Mouse (Mus musculus) heart, adult 18-20 months (tissue): ENCODE data around the gene Igll1. TPM values are rescaled to one million over a fixed set of nuclear protein-coding genes. Genes with fewer than 3 reads are reported as not detected.
"Not testable (repeated sequence)": the region's sequence is repeated elsewhere in the genome, so short reads cannot be mapped to it uniquely, and the experiment has no call there.

Source experiments
- DNase-seq, 2 experiments: peaks; one replicate each; pipeline ENCODE4 v3.0.0; 2021 to 2022; ENCODE audit warnings: mixed read lengths in 1 of 2
- long read RNA-seq, 2 experiments: library from polyadenylated mRNA; stranded (forward); transcript quantifications; one replicate each; pipeline ENCODE4 v2.0.0; 2021
- total RNA-seq, 2 experiments: library from RNA; stranded (reverse); gene quantifications; 2 replicates each; pipeline ENCODE4 v1.2.3; 2021

Gene Igll1
- total RNA-seq, result not detected
- long read RNA-seq, experiment 1, result 0 reads
- long read RNA-seq, experiment 2, result 0 reads

DNA sequence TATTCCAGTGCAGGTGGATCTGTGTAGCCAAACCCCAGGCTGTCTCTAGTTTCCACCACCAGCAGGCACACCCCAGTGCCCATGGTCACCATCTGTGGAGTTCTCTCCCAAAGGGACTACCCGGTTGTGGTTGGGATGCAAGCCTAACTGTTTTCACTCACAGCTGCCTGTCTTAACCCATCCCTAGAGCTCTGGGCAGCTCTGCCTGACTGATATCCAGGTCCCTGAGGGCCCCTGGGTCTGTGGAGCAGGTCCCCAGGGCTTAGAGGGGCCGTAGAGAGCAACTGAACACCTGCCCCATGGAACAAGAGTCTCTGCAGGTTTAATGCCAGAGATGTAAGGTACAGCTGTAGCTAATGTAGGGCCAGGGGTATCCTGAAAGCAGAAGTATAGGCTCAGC lies at the start of gene Igll1:
Gene Igll1 (minus strand): TSS at position 8 of the 400 bp plus-strand sequence.
- no peak for DNase-seq

DNA sequence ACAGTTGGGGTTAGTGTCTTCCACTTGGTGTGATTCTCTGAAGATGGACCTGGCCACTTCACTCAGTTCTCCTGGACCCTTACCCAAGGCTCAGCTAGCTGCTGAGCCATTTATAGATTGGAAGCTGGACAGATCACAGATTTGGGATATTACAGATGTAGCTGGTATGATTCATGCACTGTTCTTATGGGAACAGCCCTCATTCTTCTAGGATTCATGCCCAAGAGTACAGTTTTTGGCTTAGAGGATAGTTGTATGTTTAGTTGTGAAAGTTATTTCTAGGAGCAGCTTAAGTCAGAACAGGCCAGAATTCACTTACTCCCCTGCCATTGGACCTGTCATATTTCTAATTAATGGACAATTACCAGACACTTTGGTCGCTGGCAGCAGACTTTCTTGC lies 49.7 kb upstream of the Igll1 start:
- no peak for DNase-seq

DNA sequence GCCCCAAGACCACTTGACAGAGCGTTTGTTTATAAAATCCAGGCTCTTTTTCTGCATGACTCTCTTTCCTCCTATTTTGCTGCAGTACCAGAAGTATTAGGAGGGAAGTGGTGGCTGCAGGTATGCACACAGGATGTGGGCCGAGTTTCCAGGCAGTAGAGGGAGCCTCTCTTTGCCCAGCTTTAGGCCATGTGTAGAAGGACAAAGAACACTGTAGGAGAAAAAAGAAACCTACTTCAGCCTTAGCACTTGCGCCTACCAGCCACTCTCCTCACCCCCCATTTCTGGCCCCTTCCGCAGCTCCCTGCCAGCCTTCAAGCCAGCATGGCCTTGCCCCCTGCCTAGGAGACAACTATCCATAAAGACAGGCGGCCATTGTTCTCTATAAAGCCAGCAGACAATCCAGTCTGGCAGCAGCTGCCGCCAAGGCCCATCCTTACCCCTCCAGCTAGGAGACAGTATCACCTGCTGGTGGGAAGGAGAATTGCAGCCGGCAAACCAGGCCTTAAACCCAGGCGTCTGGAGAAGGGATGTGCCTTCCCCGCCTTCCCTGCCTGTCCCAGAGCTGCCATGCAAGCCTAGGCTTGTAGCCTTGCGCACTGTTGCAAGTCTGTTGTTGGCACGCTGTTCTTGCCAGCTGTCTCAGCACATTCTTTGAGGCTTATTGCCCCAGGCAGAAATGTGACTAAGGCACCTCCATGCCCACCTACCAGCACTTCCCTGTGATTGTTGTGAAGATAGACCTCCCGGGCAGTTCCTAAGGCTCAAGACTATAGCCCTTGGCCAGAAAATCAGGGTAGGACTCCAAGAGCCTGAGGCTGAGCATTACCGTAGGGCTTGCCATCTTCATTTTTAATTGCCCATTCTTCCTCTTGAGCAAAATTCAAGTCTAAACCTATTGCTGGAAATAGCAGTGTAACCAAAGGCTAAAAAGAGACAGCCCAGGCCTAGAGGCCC lies 48.1 kb upstream of the Igll1 start:
- peak; percentile 84 to 86 for DNase-seq

DNA sequence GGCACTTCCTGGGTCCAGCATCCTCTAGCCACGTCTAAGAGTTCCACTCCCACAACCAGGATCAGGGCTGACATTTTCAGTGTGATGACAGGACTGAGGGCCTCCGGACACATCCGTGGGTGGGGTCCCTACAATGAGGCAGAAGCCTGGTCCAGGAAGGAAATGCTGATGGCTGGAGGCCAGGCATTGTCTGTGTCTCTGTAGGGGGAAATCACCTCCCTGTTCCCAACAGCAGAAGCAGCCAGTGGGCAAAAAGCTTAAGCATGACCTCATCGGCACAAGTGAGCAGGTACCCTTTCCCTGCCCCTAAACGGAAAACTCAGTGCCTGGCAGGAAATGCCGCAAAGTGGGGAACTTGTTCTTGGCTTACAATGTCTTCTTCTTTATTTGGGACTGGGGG lies 44.0 kb upstream of the Igll1 start:
- DNase-seq, result peak; percentile 85 to 95

DNA sequence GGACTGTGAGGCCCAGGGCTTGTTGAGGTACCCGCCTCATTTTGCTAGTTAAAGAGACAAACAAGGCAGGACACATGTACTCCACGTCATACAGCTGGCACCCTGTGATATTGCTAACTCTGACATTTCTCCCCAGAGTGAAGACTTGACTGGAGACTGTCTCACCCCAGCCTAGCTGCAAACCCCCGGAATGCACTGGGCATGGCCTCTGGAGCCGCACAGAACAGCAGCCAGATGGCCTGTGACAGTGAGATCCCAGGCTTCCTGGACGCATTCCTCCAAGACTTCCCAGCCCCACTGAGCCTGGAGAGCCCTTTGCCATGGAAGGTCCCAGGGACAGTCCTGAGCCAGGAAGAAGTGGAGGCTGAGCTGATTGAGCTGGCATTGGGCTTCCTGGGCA lies 39.4 kb upstream of the Igll1 start:
- no peak for DNase-seq

DNA sequence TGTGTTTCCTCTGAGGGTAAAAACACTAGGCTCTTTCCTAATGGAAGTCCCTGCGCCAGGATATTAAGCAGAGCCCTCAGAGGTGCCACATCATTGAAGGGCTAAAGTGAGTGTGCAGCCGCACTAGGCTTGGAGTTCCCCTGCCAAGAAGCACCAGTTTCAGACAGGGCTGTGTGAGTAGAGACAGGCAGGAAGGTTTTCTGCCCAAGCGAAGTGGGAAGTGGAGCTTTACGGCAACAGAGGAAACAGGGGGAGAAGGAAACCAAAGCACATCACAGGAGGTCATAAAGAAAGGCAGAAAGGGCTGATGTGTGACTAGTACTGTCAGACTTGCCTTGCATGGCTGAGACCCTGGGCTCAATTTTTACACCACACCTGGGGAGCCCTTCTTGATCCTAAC lies 38.5 kb upstream of the Igll1 start:
- DNase-seq, result no peak

DNA sequence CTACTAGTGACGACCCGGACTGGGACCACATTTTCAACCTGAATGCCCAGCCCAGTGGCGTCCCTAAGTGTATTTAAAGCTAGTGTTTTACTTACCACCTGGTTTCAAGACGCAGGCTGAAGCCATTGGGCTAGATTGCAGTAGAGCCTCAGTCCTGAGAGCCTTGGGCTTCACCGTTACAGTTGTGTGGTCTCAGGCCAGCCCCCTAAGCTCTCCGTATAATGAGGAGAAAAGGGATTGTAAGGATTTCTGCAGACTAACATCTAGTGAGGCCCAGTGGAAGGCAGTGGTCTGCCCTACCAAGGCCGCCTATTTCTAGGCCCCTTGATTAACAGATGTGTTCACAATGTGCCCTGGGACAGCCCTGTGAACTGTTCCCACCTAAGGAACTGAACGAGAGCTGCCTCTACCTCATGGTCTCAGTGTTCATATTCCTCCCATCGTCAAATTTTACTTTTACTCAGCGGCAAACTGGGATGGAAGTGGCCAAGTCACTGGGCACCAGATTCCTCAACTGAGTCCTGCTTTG lies 33.3 kb upstream of the Igll1 start:
- peak in 1 of 2 experiments; percentile 29 for DNase-seq

DNA sequence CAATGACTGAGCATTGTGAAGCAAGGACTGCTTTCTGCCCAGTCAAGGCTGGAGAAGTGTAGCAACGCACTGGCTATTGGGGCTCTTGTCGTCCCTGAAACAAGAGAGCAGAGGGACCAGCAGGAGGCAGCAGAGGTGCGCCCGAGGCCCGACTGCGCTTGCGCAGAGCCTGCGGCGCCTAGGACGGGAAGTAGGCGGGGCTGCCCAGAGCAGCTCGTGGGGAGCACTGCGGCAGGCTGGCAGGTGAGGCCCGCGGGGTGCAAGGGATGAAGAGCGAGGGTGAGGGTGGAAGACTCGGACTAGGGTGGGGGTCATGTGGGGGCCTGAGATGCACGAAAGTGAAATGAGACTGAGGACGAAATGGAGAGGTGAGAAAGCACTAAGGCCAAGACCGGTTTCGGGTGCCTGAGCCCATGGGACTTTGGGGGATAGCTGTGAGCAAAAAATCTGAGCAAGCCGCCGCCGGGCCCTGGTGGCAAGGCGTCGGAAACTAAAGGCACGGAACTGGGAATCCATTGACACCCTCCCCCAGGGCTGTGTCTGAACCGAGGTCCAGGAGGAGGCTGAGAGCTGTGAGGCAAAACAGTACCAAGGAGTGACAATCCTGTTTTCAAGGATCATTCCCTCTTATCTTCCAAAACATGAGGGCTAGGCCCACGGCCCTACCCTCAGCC lies 32.7 kb upstream of the Igll1 start, which contains the start of gene Ppm1f:
Gene Ppm1f (plus strand): TSS at position 88 of the 674 bp plus-strand sequence.
- DNase-seq, result peak; percentile 96 to 97

DNA sequence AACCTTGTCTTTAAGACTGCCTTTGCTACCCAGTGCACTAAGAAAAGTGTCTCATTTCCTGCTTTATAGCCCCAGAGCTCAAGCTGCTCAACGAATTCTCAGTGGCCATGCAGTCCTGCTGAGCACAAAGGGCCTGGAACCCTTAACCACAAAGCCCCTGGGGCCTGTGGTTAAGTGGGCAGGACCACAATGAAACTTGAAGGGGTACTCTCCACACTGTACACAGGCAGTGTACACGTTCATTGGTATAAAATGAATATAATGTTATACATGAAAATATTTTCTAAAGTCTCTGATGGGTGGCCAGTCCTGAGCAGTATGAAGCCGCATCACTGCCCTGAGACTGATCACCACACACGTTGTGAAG lies 32.2 kb upstream of the Igll1 start:
- no peak for DNase-seq

DNA sequence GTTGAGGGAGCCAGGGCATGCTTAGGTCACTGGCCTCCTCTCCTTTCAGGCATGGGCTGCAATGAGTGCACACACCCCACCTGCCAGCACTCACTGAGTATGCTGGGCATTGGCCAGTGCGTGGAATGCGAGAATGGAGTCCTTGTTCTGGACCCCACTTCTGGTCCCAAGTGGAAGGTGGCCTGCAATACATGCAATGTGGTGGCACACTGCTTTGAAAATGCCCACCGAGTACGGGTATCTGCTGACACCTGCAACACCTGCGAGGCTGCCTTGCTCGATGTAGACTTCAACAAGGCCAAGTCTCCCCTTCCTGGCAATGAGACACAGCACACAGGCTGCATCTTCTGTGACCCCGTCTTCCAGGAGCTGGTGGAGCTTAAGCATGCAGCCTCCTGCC lies 28.6 kb upstream of the Igll1 start:
- DNase-seq, result no peak

DNA sequence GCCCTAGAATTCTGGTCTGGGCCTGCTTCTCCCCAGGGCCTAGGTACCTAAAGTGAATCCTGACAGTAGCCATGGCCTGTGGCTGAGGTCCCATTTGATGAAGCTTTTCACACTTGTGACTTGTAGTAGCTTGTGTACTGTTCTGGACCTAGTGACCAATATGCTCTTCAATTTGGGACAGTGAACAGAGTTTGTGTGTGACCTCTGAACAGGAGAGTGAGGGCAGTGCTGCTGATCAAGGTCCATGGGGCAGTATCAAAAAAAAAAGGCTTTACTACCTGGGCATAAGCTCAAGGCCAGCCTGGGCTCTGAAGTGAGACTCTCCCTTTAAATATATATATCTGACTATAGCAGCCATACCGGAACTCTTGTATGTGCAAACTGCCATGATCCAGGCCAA lies 24.6 kb upstream of the Igll1 start:
- DNase-seq, result no peak

DNA sequence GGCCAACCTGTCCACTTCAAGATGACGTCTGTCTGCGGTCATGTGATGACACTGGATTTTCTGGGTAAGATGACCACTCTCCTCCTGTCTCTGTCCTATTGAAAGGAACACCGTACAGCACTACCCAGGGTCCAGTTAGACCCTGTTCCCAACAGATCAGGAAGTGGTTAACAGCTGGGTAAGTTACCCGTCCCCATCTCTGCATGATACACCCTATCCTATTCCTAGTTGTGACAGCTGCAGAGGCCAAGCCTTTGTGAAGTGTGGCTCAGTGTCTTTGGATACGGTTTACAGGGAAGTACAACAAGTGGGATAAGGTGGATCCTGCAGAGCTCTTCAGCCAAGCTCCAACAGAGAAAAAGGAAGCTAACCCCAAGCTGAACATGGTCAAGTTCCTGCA lies 15.2 kb upstream of the Igll1 start:
- DNase-seq, result no peak

DNA sequence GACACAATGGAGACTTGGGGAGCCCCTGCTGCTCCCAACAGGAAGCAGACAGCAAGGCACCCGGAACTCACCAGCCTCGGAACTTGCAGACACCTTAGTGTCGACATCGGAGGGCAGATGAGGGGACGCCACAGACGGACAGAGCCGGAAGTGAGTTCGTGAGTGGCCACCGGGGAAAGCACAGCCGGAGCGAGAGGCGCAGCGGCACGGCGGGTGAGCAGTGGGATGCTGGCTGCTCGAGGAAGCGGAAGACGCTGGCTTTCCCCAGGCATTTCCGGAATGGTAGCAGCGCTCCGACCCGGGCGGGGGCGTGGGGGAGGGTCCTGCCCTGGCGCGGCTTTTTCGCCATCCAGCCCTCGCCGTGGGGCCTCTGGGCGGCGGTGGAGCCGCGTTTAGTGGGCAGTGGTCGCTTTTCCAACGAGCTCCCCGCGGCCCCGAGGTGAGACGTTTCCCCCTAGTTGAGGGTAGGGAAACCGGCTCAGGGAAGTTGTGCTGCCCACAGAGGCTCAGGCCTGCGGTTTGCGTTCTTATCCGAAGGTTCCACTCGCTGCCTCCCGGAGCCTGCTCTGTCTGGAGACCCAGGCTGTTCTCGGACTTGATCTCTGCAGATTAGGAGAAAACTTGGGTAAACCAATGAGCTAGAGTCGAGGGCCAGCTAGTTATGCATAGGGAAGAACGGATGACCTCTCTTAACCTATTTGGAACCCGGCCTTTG lies 7.0 kb upstream of the Igll1 start, which contains the start of the genes Top3b and Vpreb1:
Gene Top3b (plus strand): TSS at position 120 of the 715 bp plus-strand sequence.
Gene Vpreb1 (minus strand): TSS at position 227 of the 715 bp plus-strand sequence.
- peak; percentile 89 to 91 for DNase-seq

DNA sequence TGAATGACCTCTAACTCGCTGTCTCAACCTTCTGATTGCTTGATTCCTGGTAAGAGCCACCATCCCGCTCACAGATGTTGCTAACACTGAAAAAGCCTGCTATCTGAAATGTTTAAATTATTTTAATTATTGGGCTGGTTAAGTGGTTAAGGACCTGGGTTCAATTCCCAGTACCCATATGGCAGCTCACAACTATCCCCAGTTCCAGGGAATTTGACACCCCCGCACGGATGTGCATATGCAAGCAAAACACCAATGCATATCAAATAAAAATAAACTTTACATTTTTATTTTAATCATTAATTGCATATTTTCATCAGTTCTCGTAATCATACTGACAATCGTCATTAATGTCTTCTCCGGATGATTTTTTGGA lies 6.4 kb upstream of the Igll1 start:
- no peak for DNase-seq

DNA sequence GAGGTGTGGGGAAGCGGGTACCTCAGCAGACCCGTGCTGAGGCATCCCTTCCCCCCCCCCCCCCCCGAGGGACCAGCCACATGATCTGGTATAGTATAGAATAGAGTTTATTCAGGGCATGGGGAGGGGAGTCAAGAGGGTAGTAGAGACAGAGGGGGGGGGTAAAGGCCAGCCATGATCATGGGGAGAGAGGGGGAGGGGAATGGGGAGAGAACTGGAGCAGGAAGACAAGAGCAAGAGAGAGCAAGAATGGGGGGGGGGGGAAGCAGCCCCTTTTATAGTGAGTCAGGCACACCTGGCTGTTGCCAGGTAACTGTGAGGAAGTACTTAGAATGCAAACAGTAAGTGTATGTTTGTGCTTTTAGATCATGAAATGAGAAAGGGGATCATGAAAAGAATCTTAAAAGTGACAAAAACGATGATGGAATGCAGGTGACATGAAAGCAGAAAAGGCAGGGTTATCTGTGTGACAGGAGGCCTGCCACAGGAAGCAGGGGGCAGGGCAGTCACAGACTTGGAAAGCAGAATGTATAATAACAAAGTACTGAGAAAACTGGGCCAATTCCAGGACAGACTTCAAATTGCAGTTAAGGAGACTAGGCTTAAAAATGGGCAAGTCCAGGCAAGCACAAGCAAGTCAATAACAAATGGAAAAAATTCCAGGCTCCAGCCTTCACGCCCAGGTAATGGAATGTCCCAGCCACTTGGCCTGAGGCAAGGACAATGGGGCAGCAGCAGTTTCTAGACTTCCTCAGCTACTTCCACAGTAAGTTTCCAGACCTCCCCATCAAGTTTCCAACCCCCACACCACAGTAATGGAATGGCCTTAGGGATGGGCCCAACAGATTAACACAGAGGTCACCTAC lies 2.1 kb upstream of the Igll1 start:
- DNase-seq, result peak in 1 of 2 experiments; percentile 42

DNA sequence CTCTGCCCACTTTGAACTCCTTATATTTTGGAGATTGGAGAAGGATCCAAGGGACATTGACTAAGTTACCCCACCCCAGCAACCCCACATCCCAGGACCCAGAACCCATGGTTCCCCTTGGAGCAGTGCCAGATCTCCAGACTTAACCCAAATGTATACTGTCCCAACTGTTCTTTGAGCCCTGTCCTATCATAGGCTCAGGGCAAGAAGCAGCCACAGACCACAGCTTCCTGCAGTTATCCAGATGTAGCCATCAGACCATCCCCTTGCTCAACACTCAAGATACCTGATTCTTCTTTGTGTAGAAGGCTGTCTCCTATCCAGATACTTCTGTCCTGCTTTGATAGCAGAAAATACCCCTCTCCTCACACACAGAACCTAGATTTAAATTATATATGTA lies 1.4 kb upstream of the Igll1 start:
- no peak for DNase-seq

DNA sequence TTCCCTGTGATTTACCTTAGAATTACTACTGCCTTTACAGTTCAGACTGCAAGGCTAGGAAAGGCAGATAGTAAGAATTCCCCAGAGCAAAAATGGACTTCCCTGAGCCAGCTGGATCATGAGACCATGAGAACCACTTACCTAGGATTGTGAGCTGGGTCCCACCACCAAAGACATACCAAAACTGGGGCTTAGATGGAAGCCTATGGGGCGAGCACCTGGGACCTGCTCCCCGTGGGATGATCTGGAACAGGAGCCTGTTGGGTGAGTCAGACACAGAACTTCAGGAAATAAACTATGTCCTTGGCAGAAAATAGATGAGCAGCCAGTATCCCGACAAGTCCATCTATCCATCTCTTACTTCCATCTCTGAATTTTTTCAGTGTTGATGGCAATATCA lies 1.5 kb downstream of the Igll1 start:
- DNase-seq, result no peak

DNA sequence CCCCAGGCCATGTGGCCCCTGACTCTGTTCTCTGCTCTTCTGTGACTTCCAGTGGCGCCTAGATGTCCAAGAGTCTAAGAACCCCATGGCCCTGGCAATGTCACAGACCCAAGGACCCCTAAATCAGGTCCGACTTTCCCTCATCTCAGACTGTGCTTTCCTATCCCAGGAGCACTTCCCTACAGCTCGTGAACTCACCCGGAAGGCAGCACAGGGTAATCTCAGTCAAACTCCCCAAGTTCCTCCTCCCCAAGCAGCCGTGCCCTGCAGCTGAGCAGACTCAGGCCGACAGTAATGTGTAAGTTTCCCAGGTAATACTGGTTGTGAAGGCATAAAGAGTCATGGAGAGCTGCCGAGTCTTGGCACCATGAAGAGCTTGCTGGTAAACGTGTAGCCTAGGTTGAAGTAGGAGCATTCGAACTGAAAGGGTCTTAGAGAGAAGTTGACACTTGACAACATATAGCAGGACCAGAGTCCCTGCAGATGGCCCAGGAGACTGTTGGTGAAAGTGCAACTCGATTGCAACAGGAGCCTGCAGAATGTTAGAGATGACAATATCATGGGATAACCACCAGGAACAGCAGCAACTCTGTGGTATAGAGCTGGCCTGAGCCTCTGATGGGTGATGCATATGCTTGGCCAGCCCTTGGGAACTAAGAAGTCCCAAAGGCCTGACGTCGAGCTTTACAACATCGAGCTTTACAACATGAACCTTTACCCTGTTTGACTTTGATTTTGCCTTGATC lies 6.9 kb downstream of the Igll1 start:
- no peak for DNase-seq

DNA sequence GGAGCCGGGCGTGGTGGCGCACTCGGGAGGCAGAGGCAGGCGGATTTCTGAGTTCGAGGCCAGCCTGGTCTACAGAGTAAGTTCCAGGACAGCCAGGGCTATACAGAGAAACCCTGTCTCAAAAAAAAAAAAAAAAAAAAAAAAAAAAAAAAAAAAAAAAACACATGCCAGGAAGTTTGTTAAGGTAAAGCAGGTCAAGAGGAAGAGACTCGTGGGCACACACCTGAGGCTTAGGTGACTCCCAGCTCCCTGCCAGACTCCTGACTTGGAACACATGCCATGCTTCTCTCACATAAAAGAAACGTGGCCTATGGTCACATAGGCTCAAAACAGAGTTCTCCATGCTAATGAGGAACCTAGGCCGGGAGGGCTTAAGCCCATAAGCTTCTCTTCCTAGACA lies 7.7 kb downstream of the Igll1 start:
- not testable (repeated sequence) for DNase-seq

DNA sequence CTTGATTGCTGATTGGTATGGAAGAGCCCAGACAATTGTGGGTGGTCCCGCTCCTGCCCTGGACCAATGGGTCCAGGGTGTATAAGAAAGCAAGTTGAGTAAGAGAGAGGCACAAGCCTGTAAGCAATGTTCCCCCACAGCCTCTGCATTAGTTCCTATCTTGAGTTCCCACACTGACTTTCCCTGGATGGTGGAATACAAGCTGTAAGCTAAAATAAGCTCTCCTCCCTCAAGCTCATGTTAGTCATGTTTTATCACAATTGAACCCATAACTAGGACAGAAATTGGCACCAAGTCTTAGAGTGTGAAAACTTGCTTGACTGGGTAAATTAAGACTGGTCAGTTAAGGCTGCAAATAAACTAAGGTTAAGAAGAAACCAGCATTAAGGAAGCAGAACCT lies 8.2 kb downstream of the Igll1 start:
- no peak for DNase-seq

DNA sequence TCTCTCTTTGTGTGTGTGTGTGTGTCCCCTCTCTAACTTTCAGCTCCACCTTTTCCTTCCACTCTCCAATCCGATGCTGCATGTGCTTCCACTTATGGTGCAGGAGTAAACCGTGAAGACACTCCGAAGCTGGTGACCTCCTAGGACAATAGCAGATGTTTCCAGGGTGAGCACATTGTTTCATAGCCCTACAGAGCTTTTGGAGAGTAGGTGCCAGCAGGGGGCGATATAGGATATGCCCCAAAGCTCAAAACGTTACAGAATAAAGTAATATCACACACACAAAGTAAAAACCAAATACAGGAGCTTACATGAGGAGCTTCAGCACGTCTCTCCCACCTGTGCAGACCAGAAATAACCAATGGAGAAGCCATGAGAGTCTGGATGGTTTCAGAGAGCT lies 8.9 kb downstream of the Igll1 start:
- DNase-seq, result peak; percentile 49 to 74
